Mouse (Mus musculus): ENCODE measurements at regions not wholly inside any gene's neighbourhood (a gene's known extent, or its start where the extent isn't known, plus 50 kb on each side); places are given as distances from the start of the nearest gene placed in this dataset.

DNA sequence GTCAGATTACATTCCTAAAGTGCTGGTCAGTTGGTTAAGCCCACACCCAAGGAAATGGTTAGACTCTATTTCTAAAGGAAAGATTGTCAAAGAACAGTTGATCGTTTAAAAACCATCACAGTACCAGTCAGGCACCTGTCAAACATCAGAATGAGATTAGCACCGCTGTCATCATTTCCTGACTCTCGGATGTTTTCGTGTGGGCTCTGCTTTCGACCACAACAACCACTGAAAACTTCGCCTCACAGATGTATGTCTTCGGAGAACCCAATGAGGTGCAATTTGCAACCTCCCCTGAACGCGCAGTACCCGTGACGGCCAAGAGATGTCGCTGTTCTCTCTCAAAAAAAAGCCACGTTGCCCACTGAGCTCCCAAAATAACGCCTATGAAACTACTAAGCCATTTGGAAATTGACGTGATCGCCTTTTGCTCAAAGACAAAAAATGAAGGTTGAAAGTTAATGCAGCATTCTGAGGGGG, 102.6 kb upstream of the Cxadr start:
- Histone ChIP-seq H3K4me3 (no peak overlapping the region), H3K27me3 (ENCODE audit: control insufficient read depth, insufficient read depth, low read length) (no peaks in the 10 kb centered on the region), H3K79me2 (replicated peaks; ENCODE audit: control insufficient read depth, insufficient read depth, low read length) (no peaks in the 10 kb centered on the region), H3K36me3 (ENCODE audit: control insufficient read depth, insufficient read depth, low read length) (no peaks in the 10 kb centered on the region), H3K9ac (ENCODE audit: low read depth, low read length) (no peak overlapping the region), H3K4me1 (ENCODE audit: control insufficient read depth, insufficient read depth, low read length) (no peaks in the 10 kb centered on the region), H3K27ac (no peak overlapping the region)
- 4% methylated on average over 16 of the region's 16 CpGs for WGBS
- TF ChIP-seq CTCF (IDR thresholded peaks at IDR 0.05): peak; percentile 92
- TF ChIP-seq POLR2A (IDR thresholded peaks at IDR 0.05; ENCODE audit: insufficient read depth, low read depth, low read length): no peak
- peak; percentile 63; the same call in 1 of the 2 replicates for TF ChIP-seq EP300 (IDR thresholded peaks at IDR 0.05; ENCODE audit: insufficient read depth, low read depth, low read length)
- DNase-seq: peak; percentile 70 to 82
- intact Hi-C loops (cut with DNase I): loop anchor here (1.0 to 10.0 kb wide), 3 partner anchors 119 to 256 kb away; no protein-coding TSS in a partner anchor

DNA sequence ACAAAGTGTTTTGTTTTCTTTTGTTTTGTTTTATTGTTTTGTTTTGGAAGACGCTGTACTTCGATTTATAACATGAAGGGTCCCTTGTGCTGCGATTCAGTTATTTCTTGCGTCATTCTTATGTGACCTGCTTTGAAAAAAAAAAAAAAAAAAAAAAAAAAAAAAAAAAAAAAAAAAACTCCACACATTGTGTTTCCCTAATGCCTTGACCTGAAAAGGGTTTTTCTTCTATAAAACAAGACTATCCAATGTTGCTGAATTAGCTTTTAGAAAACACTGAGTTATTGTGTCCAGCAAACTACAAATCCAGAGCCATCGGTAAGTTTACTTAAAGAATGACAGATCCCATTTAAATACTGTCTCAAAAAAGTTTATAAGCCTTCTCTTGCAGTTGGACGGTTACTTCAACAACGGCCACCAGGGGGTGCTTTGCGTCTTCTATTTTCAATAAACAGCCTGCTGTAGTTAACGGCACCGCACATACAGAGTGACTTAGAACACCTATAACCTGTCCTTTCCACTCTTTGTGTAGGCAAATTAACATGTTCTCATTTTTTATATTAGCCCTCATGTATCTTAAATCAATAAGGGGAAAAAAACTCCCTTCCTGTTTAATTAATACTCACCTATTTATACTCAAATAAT, 103.9 kb upstream of the Cxadr start:
- TF ChIP-seq EP300 (IDR thresholded peaks at IDR 0.05; ENCODE audit: insufficient read depth, low read depth, low read length): no peak
- TF ChIP-seq POLR2A (IDR thresholded peaks at IDR 0.05; ENCODE audit: insufficient read depth, low read depth, low read length): no peak
- TF ChIP-seq CTCF (IDR thresholded peaks at IDR 0.05): peak; percentile 86
- Histone ChIP-seq H3K27me3 (ENCODE audit: control insufficient read depth, insufficient read depth, low read length) (no peaks in the 10 kb centered on the region), H3K4me3 (no peak overlapping the region), H3K4me1 (ENCODE audit: control insufficient read depth, insufficient read depth, low read length) (no peaks in the 10 kb centered on the region), H3K79me2 (replicated peaks; ENCODE audit: control insufficient read depth, insufficient read depth, low read length) (no peaks in the 10 kb centered on the region), H3K36me3 (ENCODE audit: control insufficient read depth, insufficient read depth, low read length) (no peaks in the 10 kb centered on the region), H3K27ac (no peak overlapping the region), H3K9ac (ENCODE audit: low read depth, low read length) (no peak overlapping the region)
- 10% methylated on average over 10 of the region's 10 CpGs for WGBS
- intact Hi-C loops (cut with DNase I): loop anchor here (2.0 to 10.0 kb wide), 2 partner anchors 257 to 429 kb away; no protein-coding TSS in a partner anchor
- DNase-seq: peak; percentile 72 to 79

DNA sequence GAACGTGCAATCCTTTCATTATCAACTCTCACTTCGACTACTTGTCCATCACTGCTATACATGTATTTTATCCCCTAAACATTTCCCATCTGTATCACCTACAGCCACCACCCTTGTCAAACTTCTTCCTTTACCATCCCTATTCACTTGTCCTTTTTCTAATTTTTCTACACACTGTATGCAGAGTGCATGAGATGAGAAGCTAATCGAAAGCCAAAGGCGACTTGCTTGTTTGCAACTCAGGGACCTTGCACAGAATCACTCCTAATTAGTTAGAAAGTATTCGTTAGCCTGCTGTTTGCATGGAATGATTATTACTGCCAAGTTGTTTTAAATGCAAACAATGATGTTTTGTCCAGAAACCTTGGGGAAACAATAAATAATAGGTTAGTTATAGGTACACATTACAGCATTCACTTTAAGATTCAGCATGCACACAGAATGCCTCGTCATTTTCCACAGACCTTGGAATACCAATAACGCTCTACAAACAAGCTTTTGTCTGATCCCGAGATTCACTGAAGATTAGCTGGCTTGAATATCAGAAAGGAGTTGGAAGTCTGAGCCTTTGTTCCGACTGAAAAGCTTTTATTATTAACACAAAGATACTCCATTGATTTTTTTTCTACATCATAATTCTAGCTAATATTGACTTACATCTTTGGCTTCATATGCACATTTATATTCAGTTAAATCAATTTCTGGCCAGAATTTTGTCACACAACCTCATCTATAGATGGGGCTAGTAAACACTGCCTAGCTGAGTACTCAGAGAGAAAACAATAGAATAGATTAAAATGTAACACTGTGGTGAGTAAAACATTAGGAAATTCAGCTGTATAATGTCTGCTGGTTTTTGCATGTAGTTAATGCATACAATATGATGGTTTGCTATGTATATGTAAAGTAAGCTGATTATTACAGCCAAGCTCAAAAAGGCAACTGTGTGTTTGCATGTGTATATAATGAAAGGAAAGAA, 130.4 kb upstream of the Cxadr start:
- Histone ChIP-seq H3K4me3 (no peak overlapping the region), H3K27me3 (ENCODE audit: control insufficient read depth, insufficient read depth, low read length) (no peaks in the 10 kb centered on the region), H3K79me2 (replicated peaks; ENCODE audit: control insufficient read depth, insufficient read depth, low read length) (no peaks in the 10 kb centered on the region), H3K4me1 (ENCODE audit: control insufficient read depth, insufficient read depth, low read length) (no peaks in the 10 kb centered on the region), H3K36me3 (ENCODE audit: control insufficient read depth, insufficient read depth, low read length) (no peaks in the 10 kb centered on the region), H3K9ac (ENCODE audit: low read depth, low read length) (no peak overlapping the region), H3K27ac (no peak overlapping the region)
- TF ChIP-seq EP300 (IDR thresholded peaks at IDR 0.05; ENCODE audit: insufficient read depth, low read depth, low read length) (no peak), CTCF (IDR thresholded peaks at IDR 0.05) (no peak), POLR2A (IDR thresholded peaks at IDR 0.05; ENCODE audit: insufficient read depth, low read depth, low read length) (no peak)
- no peak for DNase-seq
- WGBS: 73% methylated on average over 9 of the region's 9 CpGs
- intact Hi-C loops (cut with DNase I): no loop called here

DNA sequence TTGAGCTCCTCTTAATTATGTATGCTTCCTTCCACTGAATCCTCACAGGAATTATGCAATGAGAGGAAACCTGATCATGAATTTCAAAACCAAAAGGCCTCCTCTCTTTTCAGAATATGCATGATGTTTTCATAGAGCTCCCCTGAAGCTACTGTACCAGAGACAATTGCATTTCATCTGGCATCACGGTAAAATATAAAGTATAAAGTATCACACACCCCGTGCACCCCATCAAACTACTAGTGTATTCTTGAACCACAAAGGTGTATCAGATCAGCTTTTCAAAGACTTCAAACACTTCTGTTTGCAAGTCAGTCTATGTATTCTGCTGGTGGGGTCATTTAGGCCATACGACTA, 144.4 kb upstream of the Cxadr start:
- WGBS: 63% methylated on average over 3 of the region's 3 CpGs
- Histone ChIP-seq H3K4me1 (ENCODE audit: control insufficient read depth, insufficient read depth, low read length) (no peaks in the 10 kb centered on the region), H3K27me3 (ENCODE audit: control insufficient read depth, insufficient read depth, low read length) (no peaks in the 10 kb centered on the region), H3K4me3 (no peak overlapping the region), H3K9ac (ENCODE audit: low read depth, low read length) (no peak overlapping the region), H3K79me2 (replicated peaks; ENCODE audit: control insufficient read depth, insufficient read depth, low read length) (no peaks in the 10 kb centered on the region), H3K27ac (no peak overlapping the region), H3K36me3 (ENCODE audit: control insufficient read depth, insufficient read depth, low read length) (no peaks in the 10 kb centered on the region)
- intact Hi-C loops (cut with DNase I): loop anchor here (2.0 to 5.0 kb wide), 3 partner anchors 715 to 1030 kb away; no protein-coding TSS in a partner anchor
- TF ChIP-seq CTCF (IDR thresholded peaks at IDR 0.05) (no peak), POLR2A (IDR thresholded peaks at IDR 0.05; ENCODE audit: insufficient read depth, low read depth, low read length) (no peak), EP300 (IDR thresholded peaks at IDR 0.05; ENCODE audit: insufficient read depth, low read depth, low read length) (no peak)
- no peak for DNase-seq

DNA sequence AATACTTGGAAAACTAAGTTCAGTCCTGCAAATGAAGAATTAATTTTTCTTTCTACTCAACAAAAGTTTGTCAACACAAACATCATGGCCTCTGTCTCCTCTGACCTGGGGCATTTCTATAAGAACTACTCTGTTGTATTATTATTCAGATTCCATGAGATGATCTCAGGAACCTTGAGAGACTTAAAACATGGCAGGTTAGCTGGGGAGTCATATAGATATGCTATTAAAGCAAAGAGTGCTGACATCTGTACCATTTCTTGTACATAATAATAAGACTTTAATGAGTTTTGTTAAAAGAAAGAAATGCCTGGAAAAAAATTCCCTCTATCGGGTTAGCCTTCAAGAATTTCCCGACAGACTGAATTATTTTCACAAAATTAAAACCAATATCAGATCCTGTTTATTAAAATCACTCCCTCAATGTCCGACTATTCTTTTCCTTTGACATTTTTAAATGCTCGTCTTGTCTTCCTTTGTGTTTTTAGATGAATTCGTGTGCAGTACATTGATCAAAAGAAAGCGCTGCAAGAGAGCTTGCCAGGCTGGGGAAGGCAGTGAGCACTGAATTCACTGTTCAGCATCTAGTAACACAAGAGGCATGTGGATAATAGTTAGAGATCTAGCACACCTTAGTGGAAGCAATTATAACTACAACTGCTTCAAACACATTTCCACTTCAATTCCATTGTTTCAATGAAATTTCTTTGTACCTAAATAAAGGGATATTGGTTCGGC, 145.0 kb upstream of the Cxadr start:
- intact Hi-C loops (cut with DNase I): loop anchor here (2.0 to 5.0 kb wide), 3 partner anchors 714 to 1029 kb away; no protein-coding TSS in a partner anchor
- Histone ChIP-seq H3K4me1 (ENCODE audit: control insufficient read depth, insufficient read depth, low read length) (no peaks in the 10 kb centered on the region), H3K36me3 (ENCODE audit: control insufficient read depth, insufficient read depth, low read length) (no peaks in the 10 kb centered on the region), H3K79me2 (replicated peaks; ENCODE audit: control insufficient read depth, insufficient read depth, low read length) (no peaks in the 10 kb centered on the region), H3K27ac (no peak overlapping the region), H3K4me3 (no peak overlapping the region), H3K27me3 (ENCODE audit: control insufficient read depth, insufficient read depth, low read length) (no peaks in the 10 kb centered on the region), H3K9ac (ENCODE audit: low read depth, low read length) (no peak overlapping the region)
- WGBS: 32% methylated on average over 7 of the region's 7 CpGs
- DNase-seq: peak in 1 of 2 experiments; percentile 6
- TF ChIP-seq CTCF (IDR thresholded peaks at IDR 0.05): peak; percentile 76
- TF ChIP-seq POLR2A (IDR thresholded peaks at IDR 0.05; ENCODE audit: insufficient read depth, low read depth, low read length): no peak

Measured in heart, adult 2 months (tissue).